Comparison of ENCODE assay signal across 24 mouse cellular contexts in genomic region chr16:92966069-92966866, GRCm38 (mm10).
"Had no signal": no experiment of that assay in that cellular context is flagged by ENCODE, and none has a peak within 500 bp of the region (broad histone marks: within the 10 kb centered on the region; RNA-seq: fewer than 3 reads in every experiment).

No protein-coding gene starts in this region.

- H3K27me3 ChIP-seq: hindbrain, embryonic 12.5 days; intestine, embryonic 15.5 days had no signal

- H3K9ac ChIP-seq: heart, embryonic 13.5 days; heart, embryonic 15.5 days; hindbrain, embryonic 12.5 days; hindbrain, embryonic 14.5 days; intestine, embryonic 15.5 days; limb, embryonic 12.5 days; liver, embryonic 14.5 days had no signal

- H3K4me2 ChIP-seq: heart, embryonic 11.5 days; heart, embryonic 13.5 days; heart, embryonic 15.5 days; hindbrain, embryonic 12.5 days; hindbrain, embryonic 14.5 days; intestine, embryonic 15.5 days; limb, embryonic 12.5 days had no signal

- H3K4me1 ChIP-seq: hindbrain, embryonic 10.5 days; intestine, embryonic 15.5 days; limb, embryonic 10.5 days; limb, embryonic 12.5 days had no signal

- H3K4me3 ChIP-seq: gastrocnemius, adult 2 months; heart, embryonic 13.5 days; heart, embryonic 15.5 days; hindbrain, embryonic 10.5 days; hindbrain, embryonic 12.5 days; intestine, embryonic 15.5 days; layer of hippocampus, adult 2 months; left cerebral cortex, adult 2 months; limb, embryonic 10.5 days; limb, embryonic 12.5 days had no signal

- H3K9me3 ChIP-seq: heart, embryonic 13.5 days; heart, embryonic 15.5 days; hindbrain, embryonic 10.5 days; hindbrain, embryonic 12.5 days; intestine, embryonic 15.5 days; limb, embryonic 10.5 days; limb, embryonic 12.5 days had no signal

- H3K27ac ChIP-seq: gastrocnemius, adult 2 months; heart, embryonic 13.5 days; heart, embryonic 15.5 days; hindbrain, embryonic 10.5 days; hindbrain, embryonic 12.5 days; hindbrain, embryonic 14.5 days; intestine, embryonic 15.5 days; layer of hippocampus, adult 2 months; left cerebral cortex, adult 2 months; limb, embryonic 10.5 days; limb, embryonic 12.5 days; liver, embryonic 14.5 days had no signal

- H3K36me3 ChIP-seq: heart, embryonic 13.5 days; heart, embryonic 15.5 days; hindbrain, embryonic 10.5 days; hindbrain, embryonic 12.5 days; intestine, embryonic 15.5 days; limb, embryonic 10.5 days; limb, embryonic 12.5 days had no signal

- ATAC-seq: hindbrain, embryonic 16.5 days; inflammation-experienced regulatory T-cells, adult 6 months; intestine, embryonic 15.5 days; intestine, postnatal 0 days had no signal

- DNase-seq: gastrocnemius, postnatal 25 days; heart, postnatal 4 days; kidney, adult 18-20 months; kidney, adult 8-10 months; kidney, postnatal 10 days; kidney, postnatal 25 days; kidney, postnatal 4 days; liver had no signal
